Mouse (Mus musculus) lung, adult 18-20 months (tissue): Measurements from ENCODE around the gene Ptpn23.
"Not testable (repeated sequence)": the region's sequence is repeated elsewhere in the genome, so short reads cannot be mapped to it uniquely, and the experiment has no call there.

Experiments
- DNase-seq, 2 experiments: peaks; one replicate each; pipeline ENCODE4 v3.0.0; 2022; ENCODE audit warnings: mixed read lengths in 2 of 2

Gene Ptpn23

DNA sequence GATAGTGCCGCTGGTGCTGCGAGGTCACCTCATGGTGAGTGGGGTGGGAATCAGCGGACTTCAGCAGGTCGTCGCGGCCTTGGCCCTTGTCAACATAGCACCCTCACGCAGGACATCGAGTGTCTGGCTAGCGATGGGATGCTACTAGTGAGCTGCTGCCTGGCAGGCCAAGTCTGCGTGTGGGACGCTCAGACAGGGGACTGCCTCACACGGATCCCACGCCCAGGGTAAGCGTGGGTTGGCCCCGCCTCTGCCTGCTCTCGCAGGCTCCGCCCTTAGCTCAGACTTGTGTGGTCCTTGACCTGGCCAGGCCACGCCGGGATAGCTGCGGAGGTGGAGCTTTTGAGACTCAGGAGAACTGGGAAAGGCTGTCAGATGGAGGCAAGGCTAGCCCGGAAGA, 27.4 kb downstream of the Ptpn23 start:
- peak in 1 of 2 experiments; percentile 47 for DNase-seq

DNA sequence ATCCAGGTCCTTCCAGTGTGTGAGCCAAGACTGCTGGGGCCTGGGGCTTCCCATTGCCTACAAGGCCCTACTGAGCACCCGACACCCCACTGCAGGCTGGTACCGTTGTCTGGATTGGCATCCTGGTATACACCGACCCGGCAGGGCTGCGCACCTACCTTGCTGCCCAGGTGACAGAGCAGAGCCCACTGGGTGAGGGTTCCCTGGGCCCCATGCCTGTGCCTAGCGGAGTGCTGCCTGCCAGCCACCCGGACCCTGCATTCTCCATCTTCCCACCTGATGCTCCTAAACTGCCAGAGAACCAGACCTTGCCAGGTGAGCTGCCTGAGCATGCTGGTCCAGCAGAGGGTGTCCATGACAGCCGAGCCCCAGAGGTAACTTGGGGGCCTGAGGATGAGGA, 28.7 kb downstream of the Ptpn23 start:
- DNase-seq = no peak

DNA sequence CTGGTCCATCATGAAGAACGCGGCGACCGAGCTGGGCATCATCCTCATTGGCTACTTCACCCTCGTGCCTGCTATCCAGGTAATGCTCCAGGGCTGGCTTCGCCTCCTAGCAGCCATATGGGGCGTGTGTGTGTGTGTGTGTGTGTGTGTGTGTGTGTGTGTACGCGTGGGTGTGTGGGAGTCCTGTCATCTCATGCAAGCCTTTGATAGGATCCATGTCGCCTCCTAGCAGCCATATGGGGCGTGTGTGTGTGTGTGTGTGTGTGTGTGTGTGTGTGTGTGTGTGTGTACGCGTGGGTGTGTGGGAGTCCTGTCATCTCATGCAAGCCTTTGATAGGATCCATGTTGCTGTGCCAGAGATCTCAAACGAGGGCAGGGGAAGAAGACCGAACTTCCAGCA, 30.4 kb downstream of the Ptpn23 start:
- not testable (repeated sequence) for DNase-seq

GRCm38 (mm10) chr9:110375668-110376067, 32.3 kb downstream of the Ptpn23 start:
- no peak for DNase-seq

DNA sequence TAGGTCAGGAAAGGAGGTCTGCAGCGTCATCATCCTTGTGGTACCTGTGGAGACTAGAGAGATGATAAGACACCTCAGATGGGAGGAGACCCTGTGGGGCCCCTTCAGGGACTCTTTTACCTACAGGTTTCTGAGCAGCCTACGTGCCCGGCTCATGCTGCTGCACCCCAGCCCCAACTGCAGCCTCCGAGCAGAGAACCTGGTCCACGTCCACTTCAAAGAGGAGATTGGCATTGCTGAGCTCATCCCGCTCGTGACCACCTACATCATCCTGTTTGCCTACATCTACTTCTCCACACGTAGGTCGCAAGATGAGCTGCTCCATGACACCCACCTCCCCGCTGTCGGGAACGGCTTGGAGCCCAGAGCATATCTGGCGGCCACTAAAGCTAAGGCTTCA, 34.1 kb downstream of the Ptpn23 start:
- no peak for DNase-seq

- no peak for DNase-seq
These were observed 38.2 kb downstream of the Ptpn23 start for GRCm38 (mm10) chr9:110369860-110370259.

DNA sequence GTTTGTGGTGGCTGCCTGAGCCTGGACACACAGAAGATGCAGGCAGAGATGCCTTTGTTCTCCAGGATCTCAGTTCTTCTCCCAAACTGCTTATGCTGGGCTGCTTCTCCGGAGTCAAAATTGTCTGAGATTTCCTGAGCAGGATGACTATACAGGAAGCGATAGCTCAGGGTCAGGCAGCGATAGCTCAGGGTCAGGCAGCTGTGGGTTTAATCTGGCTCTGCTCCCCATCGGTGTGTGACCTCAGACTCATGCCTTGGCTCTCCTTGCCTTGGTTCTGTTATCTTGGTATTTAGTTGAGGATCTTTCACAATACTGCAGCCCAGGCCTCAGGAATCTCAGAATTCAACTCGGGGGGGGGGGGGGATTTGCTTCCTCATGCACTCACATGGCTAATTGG, 41.3 kb downstream of the Ptpn23 start:
- no peak for DNase-seq

- peak; percentile 56 to 66 for DNase-seq
These were observed 45.7 kb downstream of the Ptpn23 start for GRCm38 (mm10) chr9:110362337-110362736.

DNA sequence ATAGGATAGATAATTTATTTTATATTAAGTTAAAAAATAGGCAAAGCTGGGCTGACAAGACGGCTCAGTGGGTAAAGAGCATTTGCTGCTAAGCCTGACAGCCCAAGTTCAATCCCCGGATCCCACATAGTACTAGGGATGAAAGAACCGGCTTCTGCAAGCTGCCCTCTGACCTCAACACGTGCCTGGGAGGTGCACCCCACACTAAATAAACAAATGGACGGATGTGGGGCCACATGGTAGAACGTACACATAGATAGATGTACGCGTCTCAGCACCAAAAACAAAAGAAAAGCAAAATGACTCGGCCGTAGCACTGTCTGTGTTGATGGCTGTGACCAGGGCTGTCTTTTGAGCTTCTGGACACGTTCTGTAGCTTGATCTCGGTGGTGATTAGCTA, 46.7 kb downstream of the Ptpn23 start:
- no peak for DNase-seq

DNA sequence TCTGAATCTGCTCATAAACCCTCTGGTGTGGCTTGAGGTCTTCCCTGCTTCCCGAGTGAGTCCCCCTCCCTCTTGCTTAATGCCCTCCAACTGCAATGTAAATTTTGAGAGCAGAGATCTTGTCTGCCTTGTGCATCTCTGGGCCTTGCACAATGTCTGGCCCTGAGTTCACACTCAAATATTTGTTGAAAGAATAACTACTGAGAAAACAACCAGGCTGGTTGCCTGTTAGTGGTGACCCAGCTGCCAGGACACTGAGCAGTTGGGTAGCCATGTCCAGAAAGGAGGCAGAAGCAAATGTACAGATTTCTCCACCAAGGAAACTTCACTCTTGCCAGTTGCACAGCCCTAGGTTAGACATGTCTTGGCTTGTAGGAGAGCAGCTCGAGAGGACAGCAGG, 49.7 kb downstream of the Ptpn23 start:
- no peak for DNase-seq

- no peak for DNase-seq
These were observed 55.9 kb downstream of the Ptpn23 start for GRCm38 (mm10) chr9:110351932-110352632.

DNA sequence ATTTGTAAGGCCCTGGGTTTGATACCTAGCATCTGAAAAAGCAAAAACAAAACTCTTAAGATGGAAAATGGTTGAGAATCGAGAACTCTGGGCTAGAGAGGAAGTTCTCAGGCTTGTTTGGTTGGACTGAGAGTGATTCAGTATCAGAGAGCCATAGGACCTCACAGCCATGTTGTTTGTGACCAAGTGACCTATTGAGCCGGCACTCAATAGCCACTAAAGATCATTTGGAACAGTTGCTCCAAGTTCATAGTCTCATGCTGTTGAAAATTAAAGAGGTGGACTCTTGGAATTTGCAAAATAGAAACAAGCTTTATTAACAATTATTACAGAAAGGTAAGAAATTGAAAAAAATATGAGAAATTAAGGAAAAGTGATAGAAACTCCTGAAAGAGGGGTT, 56.7 kb downstream of the Ptpn23 start:
- no peak for DNase-seq

DNA sequence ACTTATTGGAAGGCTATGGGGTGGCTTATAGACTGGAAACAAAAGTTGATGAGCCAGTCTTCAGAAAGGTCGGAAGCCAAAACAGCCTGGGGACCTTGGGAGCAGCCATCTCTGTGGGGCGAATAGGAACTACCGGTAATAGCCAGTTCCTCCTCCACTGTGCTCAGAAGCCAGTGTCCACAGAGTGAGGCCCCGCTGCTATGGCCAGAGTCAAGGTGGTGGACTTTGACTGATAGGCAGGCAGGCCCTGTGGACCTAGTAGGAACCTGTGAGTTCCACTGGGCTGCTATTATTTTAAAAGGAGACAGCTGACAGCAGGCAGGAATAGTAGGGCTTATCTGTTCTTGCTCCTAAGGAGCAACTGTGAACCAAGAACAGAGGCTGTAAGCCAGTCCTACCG, 57.4 kb downstream of the Ptpn23 start:
- no peak for DNase-seq

- no peak for DNase-seq
These were observed 57.8 kb downstream of the Ptpn23 start for GRCm38 (mm10) chr9:110350188-110350587.

DNA sequence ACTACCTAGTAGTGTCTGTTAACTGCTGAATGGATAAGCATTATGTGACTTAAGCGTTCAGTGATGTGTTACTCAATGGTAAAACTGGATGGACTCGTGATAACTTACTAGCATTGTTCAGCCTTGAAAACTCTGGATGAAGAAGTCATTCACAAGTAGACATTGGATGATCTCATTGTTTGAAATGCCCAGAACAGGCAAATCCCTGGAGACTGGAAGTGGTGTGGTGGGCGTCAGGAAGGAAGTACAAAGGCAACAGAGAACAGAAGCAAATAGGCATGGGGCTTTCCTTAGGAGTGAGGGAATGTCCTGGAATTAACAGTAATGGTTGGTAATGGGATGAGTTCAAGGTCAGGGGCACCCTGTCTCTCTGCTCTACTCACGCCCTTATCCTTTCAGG, 59.1 kb downstream of the Ptpn23 start:
- no peak for DNase-seq

DNA sequence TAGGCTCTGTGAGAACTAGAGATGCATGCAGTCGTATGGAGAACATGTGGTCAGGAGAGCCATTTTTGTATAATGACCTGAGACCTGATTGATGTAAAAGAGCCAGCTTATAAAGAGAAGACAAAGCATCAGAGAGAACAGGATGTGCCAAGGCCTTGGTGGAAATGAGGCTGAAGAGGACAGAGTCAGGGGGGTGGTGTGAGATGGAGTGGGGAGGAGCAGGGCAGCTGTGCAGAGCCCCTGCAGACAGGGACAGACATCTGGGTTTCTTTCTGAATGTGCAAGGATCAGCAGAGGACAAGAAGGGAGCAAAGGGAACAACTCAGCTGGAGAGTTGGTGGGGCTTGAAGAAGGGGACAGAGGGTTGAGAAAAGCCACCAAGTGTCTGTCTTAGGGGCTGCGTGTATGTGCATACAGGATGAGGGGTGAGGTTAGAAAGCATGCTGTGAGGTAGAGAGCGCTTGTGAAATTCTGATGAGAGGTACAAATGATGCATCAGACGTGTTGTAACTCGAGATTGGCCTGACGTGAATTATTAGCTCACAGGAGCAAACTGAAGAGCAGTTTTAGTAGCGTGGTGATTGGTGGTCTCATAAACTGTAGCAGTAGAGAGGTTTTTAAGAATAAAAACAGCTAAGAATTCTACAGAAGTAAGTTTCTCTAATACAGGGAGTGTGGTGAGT, 62.8 kb downstream of the Ptpn23 start:
- DNase-seq = no peak

DNA sequence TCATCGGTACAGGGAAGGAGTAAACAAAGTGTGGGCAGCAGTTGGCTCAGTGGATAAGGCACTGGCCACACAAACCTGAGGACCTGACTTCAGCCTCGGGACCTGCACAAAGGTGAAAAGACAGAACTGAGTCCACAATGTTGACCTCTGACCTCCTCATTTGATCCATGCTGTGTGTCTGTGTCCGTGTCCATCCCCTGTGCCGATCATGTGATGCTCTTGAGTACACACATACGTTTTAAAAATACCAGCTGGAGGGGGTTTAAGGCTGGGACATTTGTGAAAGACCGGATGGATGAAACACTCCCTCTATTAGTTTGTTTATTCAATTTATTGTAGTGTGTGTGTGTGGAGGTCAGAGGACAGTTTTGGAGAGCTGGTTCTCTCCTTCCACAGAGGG, 64.2 kb downstream of the Ptpn23 start:
- no peak for DNase-seq

- no peak for DNase-seq
These were observed 66.0 kb downstream of the Ptpn23 start for GRCm38 (mm10) chr9:110342008-110342407.

- DNase-seq = no peak
These were observed 67.8 kb downstream of the Ptpn23 start for GRCm38 (mm10) chr9:110340037-110340750.
